ENCODE assay signal across 9 mouse cellular contexts in genomic region chr19:5741641-5742240, GRCm38 (mm10). TPM values are rescaled to one million over a fixed set of nuclear protein-coding genes. Genes with fewer than 3 reads are reported as not detected.
A peak's percentile ranks its signal among the peaks of the same experiment; 100 is the strongest.
DNase-seq lines count a peak whose midpoint lies in the region; ATAC-seq and TF ChIP-seq lines count a peak whose summit lies in the region.
"Had no signal": no experiment of that assay in that cellular context is flagged by ENCODE, and none has a peak within 500 bp of the region (broad histone marks: within the 10 kb centered on the region; RNA-seq: fewer than 3 reads in every experiment).

No protein-coding gene starts in this region.

- peak overlapping the region; percentile 71 for H3K9ac ChIP-seq in embryonic facial prominence, embryonic 15.5 days
- peak overlapping the region; percentile 79 for H3K9ac ChIP-seq in kidney, embryonic 14.5 days (ENCODE audit: low read depth, low read length)
- H3K9ac ChIP-seq in liver, adult 2 months (ENCODE audit: low read depth, low read length), result peak overlapping the region; percentile 63
- H3K9ac ChIP-seq in midbrain, postnatal 0 days (replicated peaks; ENCODE audit: low read length, poor library complexity, severe bottlenecking), result peak overlapping the region; percentile 68

- H3K4me2 ChIP-seq in embryonic facial prominence, embryonic 15.5 days (replicated peaks), result peak overlapping the region; percentile 90
- H3K4me2 ChIP-seq in kidney, embryonic 14.5 days (replicated peaks; ENCODE audit: low read depth, low read length), result peak overlapping the region; percentile 98
- peak overlapping the region; percentile 96 for H3K4me2 ChIP-seq in midbrain, postnatal 0 days (ENCODE audit: low read depth, low read length, poor library complexity, severe bottlenecking)

- H3K79me2 ChIP-seq in liver, adult 2 months (ENCODE audit: control insufficient read depth, insufficient read depth, low read length), result no peaks in the 10 kb centered on the region

- no peak for TF ChIP-seq CTCF in liver, adult 2 months (IDR thresholded peaks at IDR 0.05; ENCODE audit: low read depth, low read length)
- TF ChIP-seq CTCF in midbrain, postnatal 0 days (IDR thresholded peaks at IDR 0.05), result no peak

- DNase-seq in thymus, postnatal 4 days, result peak; percentile 26
- DNase-seq in thymus, postnatal 36 days, result no peak
- no peak for DNase-seq in heart, embryonic 10.5 days (ENCODE audit: low spot score)
- DNase-seq in liver, adult 2 months (ENCODE audit: extremely low read depth, low read depth, low spot score), result no peak
- peak; percentile 75 for DNase-seq in midbrain, postnatal 0 days (ENCODE audit: low spot score)
- peak; percentile 76 for DNase-seq in urinary bladder, adult 2 months (ENCODE audit: low spot score)

- TF ChIP-seq POLR2A in liver, adult 2 months (IDR thresholded peaks at IDR 0.05; ENCODE audit: extremely low read depth, insufficient read depth, low read length), result no peak

- peak overlapping the region; percentile 73 for H3K4me3 ChIP-seq in embryonic facial prominence, embryonic 15.5 days (replicated peaks)
- peak overlapping the region; percentile 84 for H3K4me3 ChIP-seq in heart, embryonic 10.5 days
- H3K4me3 ChIP-seq in kidney, embryonic 14.5 days (ENCODE audit: low read length), result peak overlapping the region; percentile 70
- peak overlapping the region; percentile 57 for H3K4me3 ChIP-seq in liver, adult 2 months (ENCODE audit: insufficient read depth, low read depth, low read length)
- peak overlapping the region; percentile 53 for H3K4me3 ChIP-seq in midbrain, postnatal 0 days (ENCODE audit: low read depth, low read length)

- H3K4me1 ChIP-seq in embryonic facial prominence, embryonic 15.5 days, result peaks cover 56% of the 10 kb centered on the region
- H3K4me1 ChIP-seq in heart, embryonic 10.5 days, result peaks cover 52% of the 10 kb centered on the region
- H3K4me1 ChIP-seq in kidney, embryonic 14.5 days (ENCODE audit: control insufficient read depth, insufficient read depth, low read length), result peaks cover 44% of the 10 kb centered on the region
- no peaks in the 10 kb centered on the region for H3K4me1 ChIP-seq in liver, adult 2 months (ENCODE audit: control insufficient read depth, insufficient read depth, low read length)
- H3K4me1 ChIP-seq in midbrain, postnatal 0 days (ENCODE audit: insufficient read depth, low read length), result 0 out of 2 replicates have a peak, but pooled peaks cover 6% of the 10 kb centered on the region

- peaks cover 21% of the 10 kb centered on the region for H3K27me3 ChIP-seq in embryonic facial prominence, embryonic 15.5 days
- H3K27me3 ChIP-seq in heart, embryonic 10.5 days (ENCODE audit: insufficient read depth, poor library complexity, severe bottlenecking), result peaks cover 89% of the 10 kb centered on the region
- H3K27me3 ChIP-seq in kidney, embryonic 14.5 days (ENCODE audit: control insufficient read depth, insufficient read depth, low read length), result no peaks in the 10 kb centered on the region
- peaks cover 5% of the 10 kb centered on the region for H3K27me3 ChIP-seq in liver, adult 2 months (ENCODE audit: control insufficient read depth, insufficient read depth, low read length)
- H3K27me3 ChIP-seq in midbrain, postnatal 0 days (ENCODE audit: insufficient read depth, low read length), result peaks cover 11% of the 10 kb centered on the region; the same call in 1 of the 2 replicates

- peak overlapping the region; percentile 93 for H3K27ac ChIP-seq in embryonic facial prominence, embryonic 15.5 days (replicated peaks)
- peak overlapping the region; percentile 89 for H3K27ac ChIP-seq in heart, embryonic 10.5 days
- peak overlapping the region; percentile 79 for H3K27ac ChIP-seq in kidney, embryonic 14.5 days (ENCODE audit: low read depth, low read length)
- H3K27ac ChIP-seq in liver, adult 2 months (replicated peaks; ENCODE audit: insufficient read depth, low read depth, low read length), result no peak overlapping the region
- peak overlapping the region; percentile 57 for H3K27ac ChIP-seq in midbrain, postnatal 0 days (ENCODE audit: low read depth, low read length)

- ATAC-seq in embryonic facial prominence, embryonic 15.5 days (ENCODE audit: insufficient number of reproducible peaks, low FRiP score, low TSS enrichment, low read depth), result peak; percentile 83
- peak; percentile 65 for ATAC-seq in kidney, embryonic 14.5 days (ENCODE audit: low FRiP score, low TSS enrichment)
- ATAC-seq in midbrain, postnatal 0 days (ENCODE audit: low FRiP score), result peak; percentile 38; the same call in 1 of the 2 replicates

- peaks cover 3% of the 10 kb centered on the region; the same call in 1 of the 2 replicates for H3K36me3 ChIP-seq in embryonic facial prominence, embryonic 15.5 days
- H3K36me3 ChIP-seq in heart, embryonic 10.5 days, result no peaks in the 10 kb centered on the region; the same call in 1 of the 2 replicates
- H3K36me3 ChIP-seq in kidney, embryonic 14.5 days (ENCODE audit: control insufficient read depth, insufficient read depth, low read length), result no peaks in the 10 kb centered on the region
- no peaks in the 10 kb centered on the region for H3K36me3 ChIP-seq in liver, adult 2 months (ENCODE audit: control insufficient read depth, insufficient read depth, low read length)
- H3K36me3 ChIP-seq in midbrain, postnatal 0 days (ENCODE audit: insufficient read depth, low read length), result no peaks in the 10 kb centered on the region

- WGBS in embryonic facial prominence, embryonic 15.5 days, result under 1% methylated on average over 46 of the region's 55 CpGs
- WGBS in heart, embryonic 10.5 days, result under 1% methylated on average over 55 of the region's 55 CpGs
- WGBS in kidney, embryonic 14.5 days, result under 1% methylated on average over 49 of the region's 55 CpGs
- WGBS in liver, adult 2 months, result 5% methylated on average over 52 of the region's 55 CpGs
- WGBS in midbrain, postnatal 0 days, result 2% methylated on average over 43 of the region's 55 CpGs

- H3K9me3 ChIP-seq in embryonic facial prominence, embryonic 15.5 days (replicated peaks), result no peaks in the 10 kb centered on the region
- H3K9me3 ChIP-seq in heart, embryonic 10.5 days, result no peaks in the 10 kb centered on the region
- H3K9me3 ChIP-seq in kidney, embryonic 14.5 days (ENCODE audit: control insufficient read depth, low read length), result no peaks in the 10 kb centered on the region
- H3K9me3 ChIP-seq in midbrain, postnatal 0 days (ENCODE audit: low read length), result no peaks in the 10 kb centered on the region

RNA-seq across cellular contexts. Expression of gene Ltbp3, which starts 1.0 kb away (rescaled TPM):
- 52.5 and 53.5 TPM in 2 replicates for polyA plus RNA-seq in embryonic facial prominence, embryonic 15.5 days (2015; fragmentation: Nextera tagmentation; extraction: Ambion mirVana)
- 4.2 and 4.3 TPM in 2 replicates for polyA plus RNA-seq in heart, embryonic 10.5 days (2016; fragmentation: Nextera tagmentation; extraction: Ambion mirVana)
- polyA plus RNA-seq in kidney, embryonic 14.5 days (2014; fragmentation: Nextera tagmentation; extraction: Ambion mirVana), result 14.9 and 27.1 TPM in 2 replicates
- 1.2 and 2.1 TPM in 2 replicates for total RNA-seq in liver, adult 2 months (2014; rRNA removed)
- polyA plus RNA-seq in liver, adult 2 months (2012; rRNA removed), result 3.4 and 3.6 TPM in 2 replicates
- total RNA-seq in midbrain, postnatal 0 days (2014; rRNA removed), result 28.8 and 29.3 TPM in 2 replicates
- 9.1 and 12.8 TPM in 2 replicates for polyA plus RNA-seq in midbrain, postnatal 0 days (2015; fragmentation: Nextera tagmentation; extraction: Ambion mirVana)
- 132 and 164 TPM in 2 replicates for polyA plus RNA-seq in urinary bladder, adult 2 months (2012; rRNA removed)

RNA-seq across cellular contexts. Expression of gene Fam89b, which starts 12.3 kb away (rescaled TPM):
- 110 and 111 TPM in 2 replicates for polyA plus RNA-seq in embryonic facial prominence, embryonic 15.5 days (2015; fragmentation: Nextera tagmentation; extraction: Ambion mirVana)
- 75.9 and 88.9 TPM in 2 replicates for polyA plus RNA-seq in heart, embryonic 10.5 days (2016; fragmentation: Nextera tagmentation; extraction: Ambion mirVana)
- polyA plus RNA-seq in kidney, embryonic 14.5 days (2014; fragmentation: Nextera tagmentation; extraction: Ambion mirVana), result 92.8 and 114 TPM in 2 replicates
- total RNA-seq in liver, adult 2 months (2014; rRNA removed), result 6.8 and 9.9 TPM in 2 replicates
- 51.7 and 56.6 TPM in 2 replicates for polyA plus RNA-seq in liver, adult 2 months (2012; rRNA removed)
- 161 and 178 TPM in 2 replicates for total RNA-seq in midbrain, postnatal 0 days (2014; rRNA removed)
- 126 TPM in 2 replicates for polyA plus RNA-seq in midbrain, postnatal 0 days (2015; fragmentation: Nextera tagmentation; extraction: Ambion mirVana)
- polyA plus RNA-seq in urinary bladder, adult 2 months (2012; rRNA removed), result 66.3 and 79.4 TPM in 2 replicates

RNA-seq across cellular contexts. Expression of gene Ehbp1l1, which starts 15.6 kb away (rescaled TPM):
- 32.4 and 35.9 TPM in 2 replicates for polyA plus RNA-seq in embryonic facial prominence, embryonic 15.5 days (2015; fragmentation: Nextera tagmentation; extraction: Ambion mirVana)
- 69.0 and 130 TPM in 2 replicates for polyA plus RNA-seq in heart, embryonic 10.5 days (2016; fragmentation: Nextera tagmentation; extraction: Ambion mirVana)
- 8.8 and 11.5 TPM in 2 replicates for polyA plus RNA-seq in kidney, embryonic 14.5 days (2014; fragmentation: Nextera tagmentation; extraction: Ambion mirVana)
- 5.1 and 5.8 TPM in 2 replicates for total RNA-seq in liver, adult 2 months (2014; rRNA removed)
- polyA plus RNA-seq in liver, adult 2 months (2012; rRNA removed), result 5.3 and 8.3 TPM in 2 replicates
- total RNA-seq in midbrain, postnatal 0 days (2014; rRNA removed), result 25.6 and 26.3 TPM in 2 replicates
- 65.2 and 65.4 TPM in 2 replicates for polyA plus RNA-seq in midbrain, postnatal 0 days (2015; fragmentation: Nextera tagmentation; extraction: Ambion mirVana)
- polyA plus RNA-seq in urinary bladder, adult 2 months (2012; rRNA removed), result 97.4 and 116 TPM in 2 replicates

RNA-seq across cellular contexts. Expression of gene Scyl1, which starts 29.5 kb away (rescaled TPM):
- polyA plus RNA-seq in embryonic facial prominence, embryonic 15.5 days (2015; fragmentation: Nextera tagmentation; extraction: Ambion mirVana), result 81.4 and 81.8 TPM in 2 replicates
- polyA plus RNA-seq in heart, embryonic 10.5 days (2016; fragmentation: Nextera tagmentation; extraction: Ambion mirVana), result 74.4 and 75.2 TPM in 2 replicates
- 54.7 and 73.5 TPM in 2 replicates for polyA plus RNA-seq in kidney, embryonic 14.5 days (2014; fragmentation: Nextera tagmentation; extraction: Ambion mirVana)
- total RNA-seq in liver, adult 2 months (2014; rRNA removed), result 28.9 and 35.9 TPM in 2 replicates
- polyA plus RNA-seq in liver, adult 2 months (2012; rRNA removed), result 40.9 and 46.6 TPM in 2 replicates
- 95.2 and 108 TPM in 2 replicates for total RNA-seq in midbrain, postnatal 0 days (2014; rRNA removed)
- polyA plus RNA-seq in midbrain, postnatal 0 days (2015; fragmentation: Nextera tagmentation; extraction: Ambion mirVana), result 84.2 and 85.8 TPM in 2 replicates
- 104 and 123 TPM in 2 replicates for polyA plus RNA-seq in urinary bladder, adult 2 months (2012; rRNA removed)

RNA-seq across cellular contexts. Expression of gene Kcnk7, which starts 37.6 kb away (rescaled TPM):
- polyA plus RNA-seq in embryonic facial prominence, embryonic 15.5 days (2015; fragmentation: Nextera tagmentation; extraction: Ambion mirVana), result 3.8 TPM in 2 replicates
- 0.15 TPM in 1 of 2 replicates, not detected in the other for polyA plus RNA-seq in heart, embryonic 10.5 days (2016; fragmentation: Nextera tagmentation; extraction: Ambion mirVana)
- polyA plus RNA-seq in kidney, embryonic 14.5 days (2014; fragmentation: Nextera tagmentation; extraction: Ambion mirVana), result 0.39 and 0.42 TPM in 2 replicates
- total RNA-seq in liver, adult 2 months (2014; rRNA removed), result not detected in 2 replicates
- polyA plus RNA-seq in liver, adult 2 months (2012; rRNA removed), result 0.09 TPM in 1 of 2 replicates, not detected in the other
- not detected in 2 replicates for total RNA-seq in midbrain, postnatal 0 days (2014; rRNA removed)
- polyA plus RNA-seq in midbrain, postnatal 0 days (2015; fragmentation: Nextera tagmentation; extraction: Ambion mirVana), result 0.47 and 0.49 TPM in 2 replicates
- 0.13 and 0.25 TPM in 2 replicates for polyA plus RNA-seq in urinary bladder, adult 2 months (2012; rRNA removed)
- total RNA-seq: CH12.LX had no signal

Comparison
In these comparisons a context has a peak if more than half of its experiments do, and no peak if none do; other contexts are left out.
1. DNase-seq: peak in thymus, postnatal 4 days (single experiment), midbrain, postnatal 0 days (single experiment) and urinary bladder, adult 2 months (single experiment); none in thymus, postnatal 36 days (0 of 2), heart, embryonic 10.5 days (single experiment) and liver, adult 2 months (single experiment).
2. Peak in every context shown above with its lines, with median percentiles within 50 percentile points of each other: ATAC-seq, H3K4me2 ChIP-seq, H3K4me3 ChIP-seq and H3K9ac ChIP-seq.